Mouse (Mus musculus): Measurements from ENCODE around the gene Pdcd1lg2. TPM values are rescaled to one million over a fixed set of nuclear protein-coding genes. Genes with fewer than 3 reads are reported as not detected.

The Pdcd1lg2 gene
- polyA plus RNA-seq, 1 experiment from 2014 or later: not detected

GRCm38 (mm10) chr19:29478598-29478997, 67.9 kb downstream of the Pdcd1lg2 start:
- DNase-seq (ENCODE audit: low spot score): no peak
- H3K4me3 ChIP-seq (ENCODE audit: low read depth, low read length): no peak overlapping the region
- no peaks in the 10 kb centered on the region for H3K36me3 ChIP-seq (replicated peaks; ENCODE audit: control insufficient read depth, insufficient read depth, low read depth, low read length)
- no peak overlapping the region for H3K9ac ChIP-seq (replicated peaks; ENCODE audit: low read length)
- no peaks in the 10 kb centered on the region for H3K4me1 ChIP-seq (ENCODE audit: control insufficient read depth, insufficient read depth, low read length)
- H3K27ac ChIP-seq (replicated peaks; ENCODE audit: low read depth, low read length): no peak overlapping the region
- no peak overlapping the region for H3K4me2 ChIP-seq (ENCODE audit: low read depth, low read length)
- H3K9me3 ChIP-seq (replicated peaks; ENCODE audit: control insufficient read depth, low read length): no peaks in the 10 kb centered on the region
- no peaks in the 10 kb centered on the region for H3K27me3 ChIP-seq (ENCODE audit: control insufficient read depth, insufficient read depth, low read length)
- WGBS: 34% methylated on average over 4 of the region's 4 CpGs
- no peak for ATAC-seq (replicated peaks; ENCODE audit: insufficient number of reproducible peaks, low FRiP score, low TSS enrichment, low read depth)

GRCm38 (mm10) chr19:29481578-29481977, 70.9 kb downstream of the Pdcd1lg2 start:
- H3K36me3 ChIP-seq (replicated peaks; ENCODE audit: control insufficient read depth, insufficient read depth, low read depth, low read length): no peaks in the 10 kb centered on the region
- no peaks in the 10 kb centered on the region for H3K4me1 ChIP-seq (ENCODE audit: control insufficient read depth, insufficient read depth, low read length)
- no peak overlapping the region for H3K9ac ChIP-seq (replicated peaks; ENCODE audit: low read length)
- H3K4me2 ChIP-seq (ENCODE audit: low read depth, low read length): no peak overlapping the region
- H3K4me3 ChIP-seq (ENCODE audit: low read depth, low read length): no peak overlapping the region
- H3K9me3 ChIP-seq (replicated peaks; ENCODE audit: control insufficient read depth, low read length): no peaks in the 10 kb centered on the region
- H3K27me3 ChIP-seq (ENCODE audit: control insufficient read depth, insufficient read depth, low read length): no peaks in the 10 kb centered on the region
- no peak overlapping the region for H3K27ac ChIP-seq (replicated peaks; ENCODE audit: low read depth, low read length)
- 71% methylated on average over 6 of the region's 6 CpGs for WGBS
- DNase-seq (ENCODE audit: low spot score) (no peak), ATAC-seq (replicated peaks; ENCODE audit: insufficient number of reproducible peaks, low FRiP score, low TSS enrichment, low read depth) (no peak)

- Histone ChIP-seq H3K27me3 (ENCODE audit: control insufficient read depth, insufficient read depth, low read length) (no peaks in the 10 kb centered on the region), H3K4me1 (ENCODE audit: control insufficient read depth, insufficient read depth, low read length) (no peaks in the 10 kb centered on the region), H3K36me3 (replicated peaks; ENCODE audit: control insufficient read depth, insufficient read depth, low read depth, low read length) (no peaks in the 10 kb centered on the region), H3K4me2 (ENCODE audit: low read depth, low read length) (no peak overlapping the region), H3K9ac (replicated peaks; ENCODE audit: low read length) (no peak overlapping the region), H3K4me3 (ENCODE audit: low read depth, low read length) (no peak overlapping the region), H3K27ac (replicated peaks; ENCODE audit: low read depth, low read length) (no peak overlapping the region), H3K9me3 (replicated peaks; ENCODE audit: control insufficient read depth, low read length) (no peaks in the 10 kb centered on the region)
- WGBS: 51% methylated on average over 5 of the region's 5 CpGs
- no peak for DNase-seq (ENCODE audit: low spot score)
- ATAC-seq (replicated peaks; ENCODE audit: insufficient number of reproducible peaks, low FRiP score, low TSS enrichment, low read depth): no peak
Observed at GRCm38 (mm10) chr19:29482148-29482547, 71.4 kb downstream of the Pdcd1lg2 start.

GRCm38 (mm10) chr19:29482637-29483036, 71.9 kb downstream of the Pdcd1lg2 start:
- WGBS: 51% methylated on average over 3 of the region's 3 CpGs
- H3K27me3 ChIP-seq (ENCODE audit: control insufficient read depth, insufficient read depth, low read length): no peaks in the 10 kb centered on the region

GRCm38 (mm10) chr19:29483386-29483785, 72.7 kb downstream of the Pdcd1lg2 start:
- 86% methylated on average over 2 of the region's 2 CpGs for WGBS
- Histone ChIP-seq H3K27me3 (ENCODE audit: control insufficient read depth, insufficient read depth, low read length) (no peaks in the 10 kb centered on the region), H3K27ac (replicated peaks; ENCODE audit: low read depth, low read length) (no peak overlapping the region), H3K9ac (replicated peaks; ENCODE audit: low read length) (no peak overlapping the region), H3K9me3 (replicated peaks; ENCODE audit: control insufficient read depth, low read length) (no peaks in the 10 kb centered on the region), H3K4me1 (ENCODE audit: control insufficient read depth, insufficient read depth, low read length) (no peaks in the 10 kb centered on the region), H3K36me3 (replicated peaks; ENCODE audit: control insufficient read depth, insufficient read depth, low read depth, low read length) (no peaks in the 10 kb centered on the region), H3K4me2 (ENCODE audit: low read depth, low read length) (no peak overlapping the region), H3K4me3 (ENCODE audit: low read depth, low read length) (no peak overlapping the region)
- ATAC-seq (replicated peaks; ENCODE audit: insufficient number of reproducible peaks, low FRiP score, low TSS enrichment, low read depth) (no peak), DNase-seq (ENCODE audit: low spot score) (no peak)

More at GRCm38 (mm10) chr19:29482637-29483036, 71.9 kb downstream of the Pdcd1lg2 start:
- no peak for ATAC-seq (replicated peaks; ENCODE audit: insufficient number of reproducible peaks, low FRiP score, low TSS enrichment, low read depth)
- H3K4me2 ChIP-seq (ENCODE audit: low read depth, low read length): no peak overlapping the region
- no peaks in the 10 kb centered on the region for H3K9me3 ChIP-seq (replicated peaks; ENCODE audit: control insufficient read depth, low read length)
- no peaks in the 10 kb centered on the region for H3K36me3 ChIP-seq (replicated peaks; ENCODE audit: control insufficient read depth, insufficient read depth, low read depth, low read length)
- H3K4me3 ChIP-seq (ENCODE audit: low read depth, low read length): no peak overlapping the region
- no peak for DNase-seq (ENCODE audit: low spot score)
- H3K4me1 ChIP-seq (ENCODE audit: control insufficient read depth, insufficient read depth, low read length): no peaks in the 10 kb centered on the region
- no peak overlapping the region for H3K27ac ChIP-seq (replicated peaks; ENCODE audit: low read depth, low read length)
- H3K9ac ChIP-seq (replicated peaks; ENCODE audit: low read length): no peak overlapping the region

- 69% methylated on average over 2 of the region's 2 CpGs for WGBS
- H3K27ac ChIP-seq (replicated peaks; ENCODE audit: low read depth, low read length): no peak overlapping the region
- DNase-seq (ENCODE audit: low spot score) (no peak), ATAC-seq (replicated peaks; ENCODE audit: insufficient number of reproducible peaks, low FRiP score, low TSS enrichment, low read depth) (no peak)
- H3K27me3 ChIP-seq (ENCODE audit: control insufficient read depth, insufficient read depth, low read length): no peaks in the 10 kb centered on the region
- H3K4me3 ChIP-seq (ENCODE audit: low read depth, low read length): no peak overlapping the region
- no peaks in the 10 kb centered on the region for H3K4me1 ChIP-seq (ENCODE audit: control insufficient read depth, insufficient read depth, low read length)
- no peak overlapping the region for H3K9ac ChIP-seq (replicated peaks; ENCODE audit: low read length)
- H3K4me2 ChIP-seq (ENCODE audit: low read depth, low read length): no peak overlapping the region
- no peaks in the 10 kb centered on the region for H3K36me3 ChIP-seq (replicated peaks; ENCODE audit: control insufficient read depth, insufficient read depth, low read depth, low read length)
- H3K9me3 ChIP-seq (replicated peaks; ENCODE audit: control insufficient read depth, low read length): no peaks in the 10 kb centered on the region
Observed at GRCm38 (mm10) chr19:29484537-29484936, 73.8 kb downstream of the Pdcd1lg2 start.

- no peaks in the 10 kb centered on the region for H3K36me3 ChIP-seq (replicated peaks; ENCODE audit: control insufficient read depth, insufficient read depth, low read depth, low read length)
- DNase-seq (ENCODE audit: low spot score): no peak
- H3K27ac ChIP-seq (replicated peaks; ENCODE audit: low read depth, low read length): no peak overlapping the region
- 89% methylated on average over 3 of the region's 3 CpGs for WGBS
- H3K4me2 ChIP-seq (ENCODE audit: low read depth, low read length): no peak overlapping the region
- no peaks in the 10 kb centered on the region for H3K27me3 ChIP-seq (ENCODE audit: control insufficient read depth, insufficient read depth, low read length)
- no peak for ATAC-seq (replicated peaks; ENCODE audit: insufficient number of reproducible peaks, low FRiP score, low TSS enrichment, low read depth)
- H3K9ac ChIP-seq (replicated peaks; ENCODE audit: low read length): no peak overlapping the region
- H3K4me3 ChIP-seq (ENCODE audit: low read depth, low read length): no peak overlapping the region
- H3K9me3 ChIP-seq (replicated peaks; ENCODE audit: control insufficient read depth, low read length): no peaks in the 10 kb centered on the region
- H3K4me1 ChIP-seq (ENCODE audit: control insufficient read depth, insufficient read depth, low read length): no peaks in the 10 kb centered on the region
Observed at GRCm38 (mm10) chr19:29485257-29485948, 74.7 kb downstream of the Pdcd1lg2 start.

- H3K4me1 ChIP-seq (ENCODE audit: control insufficient read depth, insufficient read depth, low read length): no peaks in the 10 kb centered on the region
- H3K27ac ChIP-seq (replicated peaks; ENCODE audit: low read depth, low read length): no peak overlapping the region
- ATAC-seq (replicated peaks; ENCODE audit: insufficient number of reproducible peaks, low FRiP score, low TSS enrichment, low read depth): no peak
- no peak overlapping the region for H3K9ac ChIP-seq (replicated peaks; ENCODE audit: low read length)
- H3K27me3 ChIP-seq (ENCODE audit: control insufficient read depth, insufficient read depth, low read length): no peaks in the 10 kb centered on the region
- WGBS: 73% methylated on average over 7 of the region's 7 CpGs
- no peaks in the 10 kb centered on the region for H3K36me3 ChIP-seq (replicated peaks; ENCODE audit: control insufficient read depth, insufficient read depth, low read depth, low read length)
- DNase-seq (ENCODE audit: low spot score): no peak
- no peak overlapping the region for H3K4me2 ChIP-seq (ENCODE audit: low read depth, low read length)
- H3K9me3 ChIP-seq (replicated peaks; ENCODE audit: control insufficient read depth, low read length): no peaks in the 10 kb centered on the region
- no peak overlapping the region for H3K4me3 ChIP-seq (ENCODE audit: low read depth, low read length)
Observed at GRCm38 (mm10) chr19:29486545-29487206, 76.0 kb downstream of the Pdcd1lg2 start.
